Mouse (Mus musculus): Measurements from ENCODE around the gene Nudt22.
A peak's percentile ranks its signal among the peaks of the same experiment; 100 is the strongest.

Nudt22 gene

GRCm38 (mm10) chr19:6996006-6996405 is at the start of gene Nudt22, which contains the start of gene Trpt1:
Gene Nudt22 (minus strand): TSS chr19:6996117.
Gene Trpt1 (plus strand): TSS chr19:6996131.
- peak; percentile 70 for DNase-seq

DNA sequence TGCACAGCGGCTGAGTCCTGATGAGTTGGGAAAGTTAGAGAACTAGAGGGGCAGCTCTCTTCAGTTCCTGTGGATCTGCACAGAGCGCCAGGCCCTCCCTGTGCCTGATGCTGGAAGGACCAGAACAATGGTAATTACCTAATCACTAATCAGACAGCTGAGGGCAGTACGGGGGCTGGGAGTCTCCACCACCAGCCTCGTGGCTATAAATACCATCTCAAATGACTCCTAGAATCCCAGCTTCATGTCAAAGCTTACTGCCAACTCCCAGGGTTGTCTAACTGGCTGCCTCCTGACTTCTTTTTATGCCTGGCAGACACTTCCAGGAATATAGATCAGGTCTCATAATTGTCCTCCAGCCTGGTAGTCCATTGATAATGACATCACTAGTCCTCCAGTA is 48.8 kb upstream of the Nudt22 start:
- DNase-seq = no peak

DNA sequence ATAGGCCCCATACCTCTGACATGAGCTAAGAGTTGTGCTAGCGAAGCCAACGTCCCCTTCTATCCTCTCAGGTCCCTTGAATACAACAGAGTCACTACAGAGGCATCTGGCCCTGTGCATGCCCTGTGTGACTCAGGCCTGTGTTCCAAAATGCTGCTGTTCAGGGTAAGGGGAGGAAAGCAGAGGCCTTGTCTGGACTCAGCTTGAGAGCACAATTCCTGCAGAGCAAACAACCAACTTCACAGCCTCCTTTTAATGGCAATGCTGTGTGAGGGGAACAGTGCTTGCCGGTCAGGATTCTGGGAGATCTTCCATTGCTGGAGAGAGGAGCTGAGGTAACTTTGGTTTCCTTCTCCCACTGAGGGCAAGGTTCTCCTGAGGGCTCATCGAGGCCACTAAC is 48.4 kb upstream of the Nudt22 start:
- DNase-seq = no peak

DNA sequence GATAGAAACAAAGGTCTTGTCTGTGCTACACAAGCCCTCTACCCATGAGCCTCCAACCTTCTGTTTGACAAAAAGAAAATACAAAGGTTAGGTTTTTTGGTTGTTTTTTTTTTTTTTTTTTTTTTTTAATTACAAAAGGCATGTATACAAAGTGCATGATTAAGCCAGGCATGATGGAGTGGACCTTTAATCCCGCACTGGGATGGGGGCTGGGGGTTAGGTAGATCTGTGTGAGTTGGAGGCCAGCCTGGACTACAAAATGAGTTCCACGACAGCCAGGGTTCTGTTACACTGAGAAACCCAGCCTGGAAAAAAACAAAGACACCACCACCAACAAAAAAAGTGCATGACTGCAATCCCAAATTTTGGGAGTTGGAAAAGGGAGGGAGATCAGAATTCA is 45.3 kb upstream of the Nudt22 start:
- DNase-seq = no peak

DNA sequence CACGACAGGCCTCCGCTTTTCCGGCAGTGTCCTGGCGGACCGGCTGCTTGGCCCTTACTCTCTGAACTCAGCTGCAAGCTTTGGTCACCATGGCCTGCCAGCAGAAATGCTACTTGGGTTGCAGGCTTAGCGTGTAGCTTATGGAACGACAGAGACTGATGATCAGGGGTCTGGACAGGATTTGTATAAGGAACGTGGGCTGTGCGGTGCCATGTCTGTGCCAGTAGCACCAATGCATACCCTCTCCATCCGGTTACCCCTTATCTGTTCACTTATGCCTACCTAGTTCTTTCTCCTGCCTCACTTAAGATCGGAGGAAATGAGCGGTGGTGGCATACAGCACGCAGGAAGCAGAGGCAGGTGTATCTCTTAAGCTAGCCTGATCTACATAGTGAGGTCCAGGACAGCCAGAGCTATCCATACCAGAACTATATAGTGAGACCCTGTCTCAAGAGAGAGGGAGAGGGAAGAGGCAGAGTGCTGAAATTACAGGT is 44.8 kb upstream of the Nudt22 start:
- DNase-seq = peak; percentile 56

DNA sequence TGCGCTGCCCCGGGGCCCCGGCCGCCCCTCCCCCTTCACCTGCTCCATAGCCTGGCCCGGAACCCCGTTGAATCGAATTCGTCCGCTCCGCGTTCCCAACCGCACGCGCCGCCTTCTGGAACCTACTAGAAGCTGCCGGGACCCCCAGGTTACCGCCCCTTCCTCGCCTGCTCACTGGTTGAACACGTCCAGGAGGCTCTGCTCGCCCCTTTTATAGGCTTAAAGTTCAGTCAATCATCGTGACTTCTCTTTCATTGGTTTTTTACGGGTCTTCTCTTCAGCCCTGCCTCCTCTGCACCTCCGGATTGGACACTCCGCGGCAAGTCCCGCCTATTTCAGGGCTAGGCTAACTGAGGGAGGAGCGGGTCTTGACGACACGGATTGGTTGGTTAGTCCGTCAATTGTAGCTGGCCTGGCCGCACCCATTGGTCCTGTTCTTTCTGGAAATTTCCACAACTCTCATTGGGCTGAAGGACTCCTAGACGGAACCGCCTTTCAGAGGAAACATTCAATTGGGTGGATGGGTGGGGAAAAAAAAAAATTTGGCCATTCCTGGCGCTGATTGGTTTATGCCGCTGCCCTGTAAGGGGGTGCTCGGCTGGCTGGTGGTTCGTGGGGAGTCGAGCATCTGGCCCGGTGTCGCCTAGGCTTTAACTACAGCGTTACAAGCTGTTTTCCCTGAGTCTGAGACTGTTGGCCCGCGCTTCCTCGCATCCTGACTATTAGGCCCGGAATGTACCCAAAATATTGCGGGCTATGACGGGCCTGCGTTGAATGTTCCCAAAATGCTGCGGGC is 44.1 kb upstream of the Nudt22 start, which contains the start of gene Stip1:
Stip1 (minus strand) TSS at position 127 of the 796 bp plus-strand sequence.
- peak; percentile 98 for DNase-seq

- peak; percentile 79 for DNase-seq
Measured at GRCm38 (mm10) chr19:7039088-7039720, 43.3 kb upstream of the Nudt22 start.

GRCm38 (mm10) chr19:7034006-7034405 is 38.1 kb upstream of the Nudt22 start:
- DNase-seq = no peak

GRCm38 (mm10) chr19:7029531-7029930 is 33.6 kb upstream of the Nudt22 start:
- DNase-seq = no peak

DNA sequence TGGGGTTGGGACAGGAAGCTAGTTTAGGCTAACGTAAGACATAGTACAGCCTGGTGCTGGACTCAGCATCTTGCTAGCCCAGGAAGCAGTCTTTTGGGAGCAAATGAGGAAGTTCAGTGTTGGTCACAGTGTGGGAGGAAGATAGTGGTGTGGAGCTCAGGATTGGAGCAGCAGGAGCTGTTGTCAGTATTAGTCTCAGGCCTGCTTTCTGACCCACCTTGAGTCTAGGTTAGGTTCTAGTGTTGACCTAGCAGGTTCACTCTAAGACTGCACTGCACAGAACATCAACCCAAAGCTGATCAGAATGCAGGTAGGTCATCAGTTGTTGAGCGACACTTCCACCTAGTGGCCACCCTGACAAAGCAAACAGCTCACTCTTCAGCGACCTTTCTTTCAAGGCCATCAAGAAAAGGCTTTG is 24.3 kb upstream of the Nudt22 start:
- DNase-seq = peak; percentile 83

DNA sequence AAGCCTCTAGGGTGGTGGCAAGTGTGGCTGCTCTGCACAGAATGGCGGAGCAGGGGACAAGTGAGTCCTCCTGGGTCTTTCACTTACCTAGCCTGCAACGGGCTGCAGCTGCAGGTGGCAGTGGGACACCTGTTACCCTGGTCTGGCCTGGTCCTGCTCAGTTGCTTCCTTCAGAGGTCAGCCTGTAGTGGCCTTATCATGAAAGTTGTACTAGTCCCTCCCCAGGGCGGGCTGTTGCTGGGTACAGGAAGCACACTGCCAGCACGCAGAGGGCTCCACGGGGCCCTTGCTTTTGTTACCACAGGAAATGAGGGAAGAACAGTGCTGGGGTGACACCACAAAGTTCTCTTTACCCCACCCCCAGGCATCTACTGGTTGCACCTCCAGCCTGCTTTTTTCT is 23.3 kb upstream of the Nudt22 start, which contains the start of gene Fermt3:
Fermt3 (minus strand) TSS at position 279 of the 400 bp plus-strand sequence.
- DNase-seq = peak; percentile 91

- DNase-seq = peak; percentile 37
Measured at GRCm38 (mm10) chr19:7018546-7018945, 22.6 kb upstream of the Nudt22 start.

GRCm38 (mm10) chr19:7017541-7018457 is 21.9 kb upstream of the Nudt22 start:
- peak; percentile 71 for DNase-seq

DNA sequence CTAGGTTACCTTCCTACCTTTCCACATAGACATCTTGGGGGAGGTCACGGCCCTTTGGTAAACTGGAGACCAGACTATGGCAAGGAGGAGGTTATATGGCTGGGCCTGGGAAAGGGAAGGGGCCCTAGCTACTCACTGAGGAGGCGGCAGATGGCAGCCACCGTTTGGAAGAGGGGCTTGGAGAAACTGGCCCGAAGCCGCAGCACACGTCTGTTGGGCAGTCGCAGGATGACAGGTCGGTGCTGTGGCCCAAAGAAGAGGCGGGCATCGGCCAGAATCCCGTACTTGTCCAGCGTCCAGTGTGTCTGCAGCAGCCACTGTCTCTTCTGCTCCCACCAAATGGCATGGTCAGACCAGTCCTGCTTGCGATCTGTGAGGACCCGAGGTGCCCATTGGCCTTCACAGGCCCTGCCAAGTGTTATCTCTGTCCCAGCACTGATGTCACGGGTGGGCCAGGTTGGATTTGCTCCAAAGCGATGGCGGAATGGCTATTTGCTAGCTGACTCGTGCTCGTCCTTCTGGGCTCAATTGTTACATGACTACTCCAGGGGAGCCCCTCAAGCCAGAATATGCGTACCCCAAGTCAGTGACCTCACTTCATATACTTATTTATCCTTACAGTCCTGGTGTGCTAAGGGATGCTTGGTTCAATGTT is 18.7 kb upstream of the Nudt22 start:
- DNase-seq = no peak

DNA sequence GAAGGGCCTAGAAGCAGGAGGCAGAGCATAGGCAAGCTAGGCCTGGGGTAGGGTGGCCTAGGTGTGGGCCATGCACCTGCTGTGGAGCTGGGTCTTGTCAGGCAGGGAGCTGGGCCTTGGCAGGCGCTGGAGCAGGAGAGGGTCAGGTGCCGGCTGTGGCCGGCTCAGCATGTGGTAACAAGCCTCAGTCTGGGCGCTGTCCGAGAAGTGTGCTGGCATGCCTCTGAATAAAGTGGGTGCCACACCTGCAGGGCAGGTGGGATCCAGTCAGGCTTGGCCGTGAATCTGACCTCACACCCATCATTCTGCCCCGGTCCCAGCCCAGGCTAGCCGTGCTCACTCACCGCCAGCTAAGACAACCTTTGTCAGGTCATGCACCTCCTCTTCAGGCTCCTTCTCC is 18.1 kb upstream of the Nudt22 start:
- DNase-seq = no peak

DNA sequence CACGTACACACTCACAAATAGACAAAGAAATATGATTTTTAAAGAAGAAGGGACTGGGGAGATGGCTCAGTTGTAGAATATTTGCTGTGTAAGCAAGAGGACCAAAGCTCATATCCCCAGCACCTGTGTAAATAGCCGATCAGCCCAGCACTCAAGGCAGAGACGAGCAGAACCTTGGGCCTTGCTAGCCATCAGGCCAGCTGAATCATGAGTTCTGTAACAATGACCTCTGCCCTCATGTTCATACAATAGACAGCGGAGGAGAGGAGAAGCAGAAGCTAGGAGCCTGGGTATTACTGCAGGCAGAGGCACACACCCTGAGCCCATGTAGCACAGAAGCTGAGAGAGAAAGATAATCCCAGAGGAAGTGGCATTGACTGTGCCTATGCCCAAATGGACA is 16.5 kb upstream of the Nudt22 start:
- DNase-seq = no peak

DNA sequence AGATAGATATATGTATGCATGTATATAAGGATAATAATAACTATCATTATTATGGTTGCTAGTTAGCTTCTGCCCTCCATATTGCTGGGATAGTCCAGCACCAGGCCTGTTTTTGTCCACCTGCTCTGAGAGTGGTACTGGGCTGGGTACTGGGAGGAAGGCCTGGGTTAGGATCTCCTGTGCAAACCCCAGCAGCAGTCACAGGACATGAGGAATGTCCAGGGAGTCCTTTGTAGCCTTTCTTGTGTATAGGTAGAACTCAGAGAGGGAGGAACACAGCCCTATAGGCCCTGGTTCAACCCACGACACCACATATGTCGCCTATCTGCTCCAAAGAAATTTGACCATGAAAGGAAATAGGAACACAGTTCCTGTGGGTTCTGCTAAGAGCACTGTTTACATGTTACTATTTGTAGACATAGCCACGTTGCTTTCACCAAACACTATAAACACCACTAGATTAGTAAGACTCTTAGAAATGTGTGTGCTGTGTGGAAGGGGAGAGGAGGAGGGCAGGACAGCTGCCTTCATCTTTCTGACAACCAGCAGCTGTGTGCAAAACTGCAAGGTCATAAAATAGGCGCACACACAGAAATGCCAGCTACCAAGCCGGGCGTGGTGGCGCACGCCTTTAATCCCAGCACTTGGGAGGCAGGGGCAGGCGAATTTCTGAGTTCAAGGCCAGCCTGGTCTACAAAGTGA is 11.1 kb upstream of the Nudt22 start:
- no peak for DNase-seq

- DNase-seq = no peak
Measured at GRCm38 (mm10) chr19:6999360-7000063, 3.6 kb upstream of the Nudt22 start.

DNA sequence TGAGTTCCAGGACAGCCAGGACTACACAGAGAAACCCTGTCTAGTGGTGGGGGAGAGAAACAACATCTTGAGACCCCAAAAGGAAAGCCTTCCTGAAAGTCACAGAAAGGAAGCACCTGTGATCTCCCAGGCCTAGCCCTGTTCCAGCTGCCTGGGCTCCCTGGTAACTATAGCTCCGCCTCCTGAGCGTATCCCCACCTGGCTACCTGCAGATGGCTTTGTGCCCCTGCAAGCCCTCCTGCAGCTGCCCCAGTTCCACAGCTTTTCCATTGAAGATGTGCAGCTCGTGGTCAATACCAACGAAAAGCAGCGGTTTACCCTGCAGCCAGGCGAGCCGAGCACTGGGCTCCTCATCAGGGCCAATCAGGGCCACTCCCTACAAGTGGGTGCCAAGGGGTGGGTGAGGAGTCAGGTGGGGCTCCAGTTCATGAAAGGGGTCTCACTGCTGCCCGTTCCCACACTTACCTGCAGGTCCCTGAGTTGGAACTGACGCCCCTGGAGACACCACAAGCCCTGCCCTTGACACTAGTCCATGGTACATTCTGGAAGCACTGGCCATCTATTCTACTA is 1.9 kb upstream of the Nudt22 start:
- DNase-seq = peak; percentile 47

DNA sequence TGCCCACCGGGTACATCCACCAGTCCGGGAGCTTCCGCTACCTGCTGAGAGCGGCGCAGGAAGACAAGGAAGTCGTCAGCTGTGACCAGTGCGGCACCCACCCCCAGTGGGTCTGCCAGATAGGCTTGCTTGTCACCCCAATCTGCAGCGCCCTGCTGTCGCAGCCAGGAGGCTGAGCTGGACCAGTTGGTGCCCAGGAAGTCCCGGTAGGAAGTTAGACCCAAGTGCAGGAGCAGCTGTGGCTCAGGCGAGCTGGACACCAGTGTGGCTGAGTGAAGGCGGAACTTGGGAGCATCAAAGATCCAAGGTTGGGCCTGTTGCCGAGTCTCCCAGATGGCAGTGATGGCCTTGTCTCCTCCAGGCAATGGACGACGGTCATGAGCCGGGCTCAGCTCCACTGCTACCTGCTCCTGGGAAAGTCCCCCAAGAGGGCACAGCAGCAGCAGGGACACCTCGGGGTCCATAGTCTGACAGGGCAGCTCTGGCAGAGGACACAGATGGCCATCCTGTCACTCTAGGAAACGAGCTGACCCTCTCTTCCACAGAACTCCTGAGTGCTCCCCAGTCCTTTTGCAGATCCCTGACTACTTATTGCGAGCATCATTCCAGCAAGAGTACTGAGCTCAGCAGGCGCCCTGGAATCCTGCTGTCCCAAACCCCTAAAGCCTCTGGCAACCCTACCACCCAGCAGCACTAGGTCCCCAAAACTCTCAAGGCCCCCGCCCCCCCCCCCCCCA is 494 bp downstream of the Nudt22 start:
- peak; percentile 26 for DNase-seq
